Mouse (Mus musculus) ES-Bruce4 (cell line): ENCODE measurements at regions not wholly inside any gene's neighbourhood (a gene's known extent, or its start where the extent isn't known, plus 50 kb on each side); places are given as distances from the start of the nearest gene placed in this dataset.

Source experiments
- CTCF ChIP-seq: IDR thresholded peaks from one replicate; pipeline ENCODE4 v1.8.1; 2011; ENCODE audit warnings: low read depth, low read length
- POLR2A ChIP-seq: IDR thresholded peaks from one replicate; pipeline ENCODE4 v1.8.1; 2011; ENCODE audit warnings: low read length; ENCODE audit not compliant: insufficient read depth

- TF ChIP-seq POLR2A = no peak
- TF ChIP-seq CTCF = no peak
Observed at GRCm38 (mm10) chr19:36670813-36671212, 65.6 kb downstream of the Ppp1r3c start.
